Comparison of ENCODE assay signal across 8 mouse cellular contexts in the genomic region with DNA sequence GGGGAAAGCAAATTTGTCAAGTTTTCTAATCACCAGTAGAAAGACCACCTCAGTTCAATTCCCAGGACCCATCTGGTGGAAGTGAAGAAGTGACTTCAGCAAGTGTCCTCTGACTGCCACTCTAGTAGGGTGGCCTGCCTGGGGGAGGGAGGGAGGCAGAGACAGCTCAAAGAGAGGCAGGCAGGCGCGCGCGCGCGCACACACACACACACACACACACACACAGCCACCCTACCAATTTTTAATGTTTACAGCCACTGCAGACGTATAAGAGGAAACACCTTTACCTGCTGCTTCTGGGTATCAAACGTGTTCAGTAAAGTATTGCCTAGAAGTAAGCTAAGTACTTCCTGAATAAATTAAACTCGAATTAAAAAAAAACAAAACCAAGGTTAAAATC. TPM values are rescaled to one million over a fixed set of nuclear protein-coding genes. Genes with fewer than 3 reads are reported as not detected.
DNase-seq lines count a peak whose midpoint lies in the region; ATAC-seq and TF ChIP-seq lines count a peak whose summit lies in the region.

No protein-coding gene starts in this region.

- no peak overlapping the region for H3K27ac ChIP-seq in brown adipose tissue, adult 24 weeks (replicated peaks; ENCODE audit: low read depth, low read length)
- peak overlapping the region; percentile 87 for H3K27ac ChIP-seq in hindbrain, postnatal 0 days
- H3K27ac ChIP-seq in liver, embryonic 13.5 days, result peak overlapping the region; percentile 83

- WGBS in hindbrain, postnatal 0 days, result 2% methylated on average over 9 of the region's 9 CpGs
- 0% methylated on average over 9 of the region's 9 CpGs for WGBS in liver, embryonic 13.5 days (ENCODE audit: insufficient replicate concordance)

- no peaks in the 10 kb centered on the region for H3K9me3 ChIP-seq in hindbrain, postnatal 0 days (ENCODE audit: low read length)
- no peaks in the 10 kb centered on the region for H3K9me3 ChIP-seq in liver, embryonic 13.5 days (replicated peaks)

- H3K4me2 ChIP-seq in hindbrain, postnatal 0 days (ENCODE audit: low read depth, low read length), result peak overlapping the region; percentile 68
- peak overlapping the region; percentile 87 for H3K4me2 ChIP-seq in liver, embryonic 13.5 days

- H3K36me3 ChIP-seq in hindbrain, postnatal 0 days (ENCODE audit: insufficient read depth, low read length), result 0 out of 2 replicates have a peak, but pooled peaks cover 3% of the 10 kb centered on the region
- H3K36me3 ChIP-seq in liver, embryonic 13.5 days, result peaks cover 13% of the 10 kb centered on the region

- peak; percentile 67 for ATAC-seq in erythroid progenitor cell, adult 5-6 weeks (replicated peaks; ENCODE audit: low FRiP score, poor library complexity, severe bottlenecking)
- ATAC-seq in hindbrain, postnatal 0 days, result peak; percentile 53
- ATAC-seq in liver, embryonic 13.5 days (ENCODE audit: low read depth), result peak; percentile 72

- no peak for TF ChIP-seq CTCF in hindbrain, postnatal 0 days (IDR thresholded peaks at IDR 0.05; ENCODE audit: low read depth)

- peak; percentile 7 to 19 for DNase-seq in heart, adult 18-20 months
- DNase-seq in heart, adult 8-10 months (ENCODE audit: low spot score), result no peak
- DNase-seq in hindbrain, postnatal 0 days (ENCODE audit: low spot score), result peak; percentile 49
- peak; percentile 18 for DNase-seq in liver, embryonic 13.5 days
- DNase-seq in natural killer cell, adult 2 months (ENCODE audit: low spot score in 2 of 2), result peak; percentile 30 to 33
- peak; percentile 54 for DNase-seq in thymus, postnatal 0 days (ENCODE audit: low spot score)

- H3K4me1 ChIP-seq in brown adipose tissue, adult 24 weeks (ENCODE audit: control insufficient read depth, insufficient read depth, insufficient read length, low read length), result peaks cover 2% of the 10 kb centered on the region; the same call in 1 of the 2 replicates
- H3K4me1 ChIP-seq in hindbrain, postnatal 0 days (ENCODE audit: insufficient read depth, low read length), result peaks cover 13% of the 10 kb centered on the region; the same call in 1 of the 2 replicates
- H3K4me1 ChIP-seq in liver, embryonic 13.5 days (replicated peaks), result peaks cover 38% of the 10 kb centered on the region

- peak overlapping the region; percentile 99 for H3K9ac ChIP-seq in hindbrain, postnatal 0 days (replicated peaks; ENCODE audit: low read length)
- H3K9ac ChIP-seq in liver, embryonic 13.5 days, result peak overlapping the region; percentile 95

- no peaks in the 10 kb centered on the region for H3K27me3 ChIP-seq in hindbrain, postnatal 0 days (ENCODE audit: insufficient read depth, low read length)
- H3K27me3 ChIP-seq in liver, embryonic 13.5 days, result no peaks in the 10 kb centered on the region

- peak overlapping the region; percentile 77 for H3K4me3 ChIP-seq in brown adipose tissue, adult 24 weeks (ENCODE audit: insufficient read depth, low read depth, low read length)
- H3K4me3 ChIP-seq in hindbrain, postnatal 0 days (ENCODE audit: low read length), result peak overlapping the region; percentile 96
- peak overlapping the region; percentile 94 for H3K4me3 ChIP-seq in liver, embryonic 13.5 days (replicated peaks)

RNA-seq across cellular contexts. Expression of gene Atxn7, which starts 1.2 kb away (rescaled TPM):
- 10 to 100 TPM; 14.0 to 16.6 TPM for total RNA-seq in heart, adult 18-20 months (2021)
- total RNA-seq in heart, adult 8-10 months (2022), result 10 to 100 TPM; 12.5 to 17.3 (median 16.1) TPM
- polyA plus RNA-seq in brown adipose tissue, adult 24 weeks (2012; ENCODE audit: insufficient read depth, insufficient read length, missing spikeins), result 5.2 and 10.3 TPM in 2 replicates
- total RNA-seq in erythroid progenitor cell, adult 5-6 weeks (2015; ENCODE audit: low replicate concordance), result 6.5 and 18.4 TPM in 2 replicates
- total RNA-seq in erythroid progenitor cell, adult 5-6 weeks (2017; ENCODE audit: low replicate concordance), result 14.2 and 37.3 TPM in 2 replicates
- 9.4 and 11.7 TPM in 2 replicates for total RNA-seq in hindbrain, postnatal 0 days (2014; rRNA removed)
- polyA plus RNA-seq in hindbrain, postnatal 0 days (2015; fragmentation: Nextera tagmentation; extraction: Ambion mirVana), result 2.9 and 3.6 TPM in 2 replicates
- 1.2 and 1.6 TPM in 2 replicates for polyA plus RNA-seq in liver, embryonic 13.5 days (2015; fragmentation: Nextera tagmentation; extraction: Ambion mirVana)
- 2.6 and 4.3 TPM in 2 replicates for polyA plus RNA-seq in thymus, postnatal 0 days (2015; fragmentation: Nextera tagmentation; extraction: Ambion mirVana)

RNA-seq across cellular contexts. Expression of gene Thoc7, which starts 1.6 kb away (rescaled TPM):
- 10 to 100 TPM; 84.5 to 89.7 TPM for total RNA-seq in heart, adult 18-20 months (2021)
- total RNA-seq in heart, adult 8-10 months (2022), result 10 to 100 TPM; 80.7 to 94.7 (median 81.9) TPM
- 102 and 127 TPM in 2 replicates for polyA plus RNA-seq in brown adipose tissue, adult 24 weeks (2012; ENCODE audit: insufficient read depth, insufficient read length, missing spikeins)
- 139 and 171 TPM in 2 replicates for total RNA-seq in erythroid progenitor cell, adult 5-6 weeks (2015; ENCODE audit: low replicate concordance)
- 116 and 149 TPM in 2 replicates for total RNA-seq in erythroid progenitor cell, adult 5-6 weeks (2017; ENCODE audit: low replicate concordance)
- 38.1 and 46.5 TPM in 2 replicates for total RNA-seq in hindbrain, postnatal 0 days (2014; rRNA removed)
- polyA plus RNA-seq in hindbrain, postnatal 0 days (2015; fragmentation: Nextera tagmentation; extraction: Ambion mirVana), result 211 and 226 TPM in 2 replicates
- 113 and 133 TPM in 2 replicates for polyA plus RNA-seq in liver, embryonic 13.5 days (2015; fragmentation: Nextera tagmentation; extraction: Ambion mirVana)
- polyA plus RNA-seq in thymus, postnatal 0 days (2015; fragmentation: Nextera tagmentation; extraction: Ambion mirVana), result 235 TPM in 2 replicates

RNA-seq across cellular contexts. Expression of gene Gm281, which starts 45.8 kb away (rescaled TPM):
- total RNA-seq in heart, adult 18-20 months (2021), result under 1 TPM in 1 of 2 experiments, not detected in 1; 0.13 TPM
- total RNA-seq in heart, adult 8-10 months (2022), result not detected
- polyA plus RNA-seq in brown adipose tissue, adult 24 weeks (2012; ENCODE audit: insufficient read depth, insufficient read length, missing spikeins), result not detected in 2 replicates
- total RNA-seq in erythroid progenitor cell, adult 5-6 weeks (2015; ENCODE audit: low replicate concordance), result not detected in 2 replicates
- total RNA-seq in erythroid progenitor cell, adult 5-6 weeks (2017; ENCODE audit: low replicate concordance), result not detected in 2 replicates
- total RNA-seq in hindbrain, postnatal 0 days (2014; rRNA removed), result not detected in 2 replicates
- not detected in 2 replicates for polyA plus RNA-seq in hindbrain, postnatal 0 days (2015; fragmentation: Nextera tagmentation; extraction: Ambion mirVana)
- not detected in 2 replicates for polyA plus RNA-seq in liver, embryonic 13.5 days (2015; fragmentation: Nextera tagmentation; extraction: Ambion mirVana)
- 0.05 TPM in 1 of 2 replicates, not detected in the other for polyA plus RNA-seq in thymus, postnatal 0 days (2015; fragmentation: Nextera tagmentation; extraction: Ambion mirVana)
